In the genomic region with DNA sequence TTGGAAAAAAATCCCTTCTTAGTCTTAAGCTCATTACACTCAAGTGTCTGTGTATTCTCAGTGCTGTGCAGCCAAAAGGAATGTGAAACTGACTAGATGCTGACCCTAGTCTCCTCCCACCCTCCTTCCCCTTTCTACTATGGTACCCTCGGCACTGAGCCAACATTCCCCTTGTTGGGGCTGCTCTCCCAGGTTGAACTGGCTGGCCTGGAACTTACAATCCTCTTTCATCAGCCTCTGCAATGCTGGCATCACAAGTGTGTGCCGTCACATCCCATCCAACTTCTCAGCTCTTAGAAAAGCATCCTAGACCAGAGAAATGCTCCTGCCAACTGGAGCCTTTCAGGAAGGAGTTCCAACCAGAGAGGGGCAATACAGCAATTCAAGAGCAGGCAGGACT, we compare ENCODE assay signal across 8 mouse cellular contexts. TPM values are rescaled to one million over a fixed set of nuclear protein-coding genes. Genes with fewer than 3 reads are reported as not detected.
A peak's percentile ranks its signal among the peaks of the same experiment; 100 is the strongest.
DNase-seq lines count a peak whose midpoint lies in the region; ATAC-seq lines count a peak whose summit lies in the region.

No protein-coding gene starts in this region.

- DNase-seq in forebrain, embryonic 10.5 days (ENCODE audit: extremely low spot score, low spot score): no peak
- peak; percentile 25 for DNase-seq in ovary, postnatal 14 days (ENCODE audit: low spot score)
- DNase-seq in ovary, adult 18-20 months (ENCODE audit: low spot score): no peak
- no peak for DNase-seq in thymus, postnatal 10 days (ENCODE audit: low spot score in 2 of 2)
- no peak for DNase-seq in right cerebral cortex, postnatal 25 days

- H3K4me3 ChIP-seq in forebrain, embryonic 13.5 days: no peak overlapping the region
- H3K4me3 ChIP-seq in forebrain, embryonic 10.5 days: no peak overlapping the region
- no peak overlapping the region for H3K4me3 ChIP-seq in heart, embryonic 12.5 days
- H3K4me3 ChIP-seq in lung, embryonic 16.5 days (ENCODE audit: low read length): no peak overlapping the region

- peaks cover 38% of the 10 kb centered on the region for H3K4me1 ChIP-seq in forebrain, embryonic 13.5 days
- H3K4me1 ChIP-seq in forebrain, embryonic 10.5 days: 0 out of 2 replicates have a peak, but pooled peaks cover 6% of the 10 kb centered on the region
- peaks cover 67% of the 10 kb centered on the region for H3K4me1 ChIP-seq in heart, embryonic 12.5 days (replicated peaks)
- peaks cover 14% of the 10 kb centered on the region for H3K4me1 ChIP-seq in lung, embryonic 16.5 days (replicated peaks; ENCODE audit: control insufficient read depth, insufficient read depth, low read length)

- WGBS in forebrain, embryonic 13.5 days: 52% methylated on average over 2 of the region's 2 CpGs
- WGBS in forebrain, embryonic 10.5 days: 85% methylated on average over 2 of the region's 2 CpGs
- 31% methylated on average over 2 of the region's 2 CpGs for whole genome bisulfite sequencing in heart, embryonic 12.5 days
- WGBS in lung, embryonic 16.5 days: 20% methylated on average over 2 of the region's 2 CpGs

- H3K36me3 ChIP-seq in forebrain, embryonic 13.5 days (ENCODE audit: poor library complexity, severe bottlenecking): no peaks in the 10 kb centered on the region
- peaks cover 27% of the 10 kb centered on the region for H3K36me3 ChIP-seq in forebrain, embryonic 10.5 days (replicated peaks)
- no peaks in the 10 kb centered on the region for H3K36me3 ChIP-seq in heart, embryonic 12.5 days
- H3K36me3 ChIP-seq in lung, embryonic 16.5 days (ENCODE audit: control insufficient read depth, insufficient read depth, low read length): no peaks in the 10 kb centered on the region

- H3K4me2 ChIP-seq in forebrain, embryonic 13.5 days: no peak overlapping the region
- H3K4me2 ChIP-seq in heart, embryonic 12.5 days: no peak overlapping the region; the same call in 1 of the 2 replicates
- H3K4me2 ChIP-seq in lung, embryonic 16.5 days (ENCODE audit: low read depth, low read length): no peak overlapping the region

- no peaks in the 10 kb centered on the region for H3K9me3 ChIP-seq in forebrain, embryonic 13.5 days (replicated peaks)
- H3K9me3 ChIP-seq in forebrain, embryonic 10.5 days: no peaks in the 10 kb centered on the region
- H3K9me3 ChIP-seq in heart, embryonic 12.5 days (replicated peaks): no peaks in the 10 kb centered on the region
- H3K9me3 ChIP-seq in lung, embryonic 16.5 days (ENCODE audit: control insufficient read depth, low read length): no peaks in the 10 kb centered on the region

- peak; percentile 53; the same call in 1 of the 2 replicates for ATAC-seq in forebrain, embryonic 13.5 days
- peak; percentile 74; the same call in 1 of the 2 replicates for ATAC-seq in heart, embryonic 12.5 days (ENCODE audit: insufficient number of reproducible peaks, low FRiP score)
- peak; percentile 79 for ATAC-seq in lung, embryonic 16.5 days (ENCODE audit: low read depth)

- H3K27ac ChIP-seq in forebrain, embryonic 13.5 days: peak overlapping the region; percentile 38; the same call in 1 of the 2 replicates
- no peak overlapping the region for H3K27ac ChIP-seq in forebrain, embryonic 10.5 days
- peak overlapping the region; percentile 64 for H3K27ac ChIP-seq in heart, embryonic 12.5 days (ENCODE audit: poor library complexity, severe bottlenecking)
- H3K27ac ChIP-seq in lung, embryonic 16.5 days (ENCODE audit: low read length): peak overlapping the region; percentile 53; the same call in 1 of the 2 replicates

- peak overlapping the region; percentile 35; the same call in 1 of the 2 replicates for H3K9ac ChIP-seq in forebrain, embryonic 13.5 days
- H3K9ac ChIP-seq in heart, embryonic 12.5 days: no peak overlapping the region
- H3K9ac ChIP-seq in lung, embryonic 16.5 days (ENCODE audit: low read length): no peak overlapping the region

- H3K27me3 ChIP-seq in forebrain, embryonic 13.5 days: no peaks in the 10 kb centered on the region
- H3K27me3 ChIP-seq in forebrain, embryonic 10.5 days (ENCODE audit: poor library complexity, severe bottlenecking): no peaks in the 10 kb centered on the region
- no peaks in the 10 kb centered on the region for H3K27me3 ChIP-seq in heart, embryonic 12.5 days (replicated peaks)
- no peaks in the 10 kb centered on the region for H3K27me3 ChIP-seq in lung, embryonic 16.5 days (ENCODE audit: control insufficient read depth, insufficient read depth, low read depth, low read length)

RNA-seq across cellular contexts. Expression of a gene that starts 11.9 kb away (rescaled TPM):
- 9.8 and 10.9 TPM in 2 replicates for polyA plus RNA-seq in forebrain, embryonic 13.5 days (2015; fragmentation: Nextera tagmentation; extraction: Ambion mirVana)
- polyA plus RNA-seq in forebrain, embryonic 10.5 days (2016; fragmentation: Nextera tagmentation; extraction: Ambion mirVana): 9.5 and 10.6 TPM in 2 replicates
- 8.5 and 9.7 TPM in 2 replicates for polyA plus RNA-seq in heart, embryonic 12.5 days (2016; fragmentation: Nextera tagmentation; extraction: Ambion mirVana)
- polyA plus RNA-seq in lung, embryonic 16.5 days (2015; fragmentation: Nextera tagmentation; extraction: Ambion mirVana): 6.4 and 7.2 TPM in 2 replicates
